Mouse (Mus musculus) liver, embryonic 15.5 days (tissue): ENCODE data around the gene Armc6. TPM values are rescaled to one million over a fixed set of nuclear protein-coding genes. Genes with fewer than 3 reads are reported as not detected.

ENCODE experiments used
- ATAC-seq: fragments of 200-750 bp; cut with Nextera tagmentation; 2 replicates; pipeline ENCODE4 v1.8.0; 2017; ENCODE audit warnings: moderate number of reproducible peaks, mild to moderate bottlenecking, moderate library complexity; ENCODE audit not compliant: insufficient read depth
- H3K27ac ChIP-seq: fragments of 300-500 bp; sonication (generic); replicated peaks from 2 replicates; pipeline ENCODE4 v1.5.1; 2015; ENCODE audit warnings: mild to moderate bottlenecking, inconsistent platforms
- H3K27me3 ChIP-seq: fragments of 300-500 bp; sonication (generic); 2 replicates; pipeline ENCODE4 v1.6.1; 2015; ENCODE audit warnings: mild to moderate bottlenecking, inconsistent platforms
- H3K36me3 ChIP-seq: fragments of 300-500 bp; sonication (generic); replicated peaks from 2 replicates; pipeline ENCODE4 v1.6.1; 2015; ENCODE audit warnings: moderate library complexity, mild to moderate bottlenecking, inconsistent platforms
- H3K4me1 ChIP-seq: fragments of 300-500 bp; sonication (generic); replicated peaks from 2 replicates; pipeline ENCODE4 v1.6.1; 2015; ENCODE audit warnings: inconsistent platforms
- H3K4me2 ChIP-seq: fragments of 300-500 bp; sonication (generic); 2 replicates; pipeline ENCODE4 v1.6.1; 2015; ENCODE audit warnings: moderate library complexity, mild to moderate bottlenecking, inconsistent platforms
- H3K4me3 ChIP-seq: fragments of 300-500 bp; sonication (generic); replicated peaks from 2 replicates; pipeline ENCODE4 v1.5.1; 2015; ENCODE audit warnings: mild to moderate bottlenecking, inconsistent platforms
- H3K9ac ChIP-seq: fragments of 300-500 bp; sonication (generic); 2 replicates; pipeline ENCODE4 v1.6.1; 2015; ENCODE audit warnings: moderate library complexity, mild to moderate bottlenecking, inconsistent platforms
- H3K9me3 ChIP-seq: fragments of 300-500 bp; sonication (generic); replicated peaks from 2 replicates; pipeline ENCODE4 v1.6.1; 2016; ENCODE audit warnings: inconsistent platforms
- WGBS: fragments of 180-500 bp; shearing (Covaris S2); methylation state at CpG from one replicate; pipeline ENCODE4 v1.1.7; 2015; ENCODE audit warnings: mixed read lengths; ENCODE audit not compliant: insufficient replicate concordance; 5-methylcytosine and 5-hydroxymethylcytosine counted together
- polyA plus RNA-seq: library from polyadenylated mRNA; unstranded; fragments of >200 nt; fragmentation: Nextera tagmentation; extraction: Ambion mirVana; gene quantifications from 2 replicates; pipeline ENCODE4 v1.2.1, GENCODE M21; 2015

Armc6 gene
- polyA plus RNA-seq, 1 experiment from 2014 or later, result 12.4 TPM

DNA sequence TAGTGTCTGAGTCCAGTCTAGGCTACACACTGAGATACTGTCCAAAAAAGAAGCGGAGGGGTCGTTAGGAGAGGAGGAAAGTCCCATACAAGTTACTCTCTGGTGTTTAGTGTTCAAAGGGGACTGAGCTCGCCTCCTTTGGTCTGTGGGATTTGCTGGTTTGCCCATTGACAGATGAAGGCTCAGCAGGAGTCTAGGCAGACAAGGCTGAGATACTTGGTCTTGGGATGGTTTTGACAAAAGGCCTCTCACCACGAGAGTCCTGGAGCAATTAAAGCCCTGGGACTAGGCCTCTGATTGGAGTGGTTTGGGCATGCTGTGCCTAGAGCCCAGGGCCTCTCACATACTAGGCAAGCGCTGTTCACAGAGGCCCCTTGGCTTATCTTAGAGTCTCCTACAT is 34.0 kb upstream of the Armc6 start:
- 47% methylated on average over 5 of the region's 5 CpGs for WGBS
- Histone ChIP-seq H3K4me2 (peak overlapping the region; percentile 5; the same call in 1 of the 2 replicates), H3K4me3 (no peak overlapping the region), H3K9me3 (no peaks in the 10 kb centered on the region), H3K36me3 (peaks cover 22% of the 10 kb centered on the region), H3K27ac (peak overlapping the region; percentile 17; the same call in 1 of the 2 replicates), H3K27me3 (no peaks in the 10 kb centered on the region), H3K4me1 (peaks cover 47% of the 10 kb centered on the region), H3K9ac (no peak overlapping the region; the same call in 1 of the 2 replicates)
- ATAC-seq, result no peak

- Histone ChIP-seq H3K4me2 (no peak overlapping the region), H3K27me3 (no peaks in the 10 kb centered on the region), H3K9me3 (no peaks in the 10 kb centered on the region), H3K27ac (peak overlapping the region; percentile 17; the same call in 1 of the 2 replicates), H3K4me1 (peaks cover 41% of the 10 kb centered on the region), H3K36me3 (peaks cover 29% of the 10 kb centered on the region), H3K4me3 (no peak overlapping the region), H3K9ac (no peak overlapping the region)
- ATAC-seq, result peak; percentile 62
- 22% methylated on average over 3 of the region's 3 CpGs for WGBS
Measured at GRCm38 (mm10) chr8:70267674-70268073, 33.4 kb upstream of the Armc6 start.

GRCm38 (mm10) chr8:70259043-70259442 is 24.8 kb upstream of the Armc6 start:
- H3K9ac ChIP-seq, result no peak overlapping the region
- H3K27me3 ChIP-seq, result no peaks in the 10 kb centered on the region
- no peak overlapping the region for H3K4me3 ChIP-seq
- H3K36me3 ChIP-seq, result peaks cover 98% of the 10 kb centered on the region
- peak overlapping the region; percentile 72 for H3K27ac ChIP-seq
- no peak overlapping the region; the same call in 1 of the 2 replicates for H3K4me2 ChIP-seq
- peak; percentile 73 for ATAC-seq
- peaks cover 39% of the 10 kb centered on the region for H3K4me1 ChIP-seq
- 27% methylated on average over 2 of the region's 2 CpGs for WGBS
- no peaks in the 10 kb centered on the region for H3K9me3 ChIP-seq

DNA sequence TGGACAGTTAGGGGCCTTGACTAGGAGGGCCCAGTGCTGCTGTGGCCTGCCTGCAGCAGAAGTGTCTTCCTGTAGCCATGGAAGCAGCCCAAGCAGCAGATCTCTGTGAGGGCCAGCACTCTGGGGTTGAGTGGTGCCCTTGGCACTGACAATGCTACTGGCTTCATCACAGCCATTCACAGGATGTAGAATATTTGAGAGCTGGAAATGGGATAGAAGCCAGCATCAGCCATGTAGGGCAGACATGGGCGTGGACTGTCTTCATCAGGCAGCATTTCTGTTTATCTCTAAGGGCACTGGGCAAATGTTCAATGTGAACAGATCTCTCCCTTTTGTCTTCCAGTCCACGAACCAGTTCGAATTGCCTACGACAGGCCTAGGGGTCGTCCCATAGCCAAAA is 24.3 kb upstream of the Armc6 start:
- peaks cover 98% of the 10 kb centered on the region for H3K36me3 ChIP-seq
- H3K27me3 ChIP-seq, result no peaks in the 10 kb centered on the region
- no peak overlapping the region for H3K9ac ChIP-seq
- no peaks in the 10 kb centered on the region for H3K9me3 ChIP-seq
- H3K27ac ChIP-seq, result peak overlapping the region; percentile 72
- H3K4me3 ChIP-seq, result no peak overlapping the region
- H3K4me2 ChIP-seq, result no peak overlapping the region
- WGBS, result 51% methylated on average over 5 of the region's 5 CpGs
- peak; percentile 55; the same call in 1 of the 2 replicates for ATAC-seq
- peaks cover 39% of the 10 kb centered on the region for H3K4me1 ChIP-seq

DNA sequence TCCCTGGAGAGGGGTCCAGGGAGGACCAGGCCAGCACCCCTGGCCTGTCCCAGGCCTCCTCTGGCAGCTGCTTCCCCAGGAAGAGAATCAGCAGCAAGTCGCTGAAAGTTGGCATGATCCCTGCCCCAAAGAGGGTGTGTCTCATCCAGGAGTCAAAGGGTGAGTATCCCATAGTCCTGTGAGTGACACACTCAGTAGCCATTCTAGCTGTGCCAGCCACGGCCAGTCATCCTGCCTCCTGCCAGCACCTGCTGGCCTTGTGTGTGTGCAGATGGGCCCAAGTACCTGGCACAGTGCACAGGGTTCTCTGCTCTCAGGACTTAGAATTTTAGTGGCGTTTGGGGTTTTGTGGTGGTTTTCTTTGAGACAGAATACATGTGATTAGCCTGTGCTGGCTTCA is 23.2 kb upstream of the Armc6 start:
- no peak overlapping the region for H3K27ac ChIP-seq
- H3K9ac ChIP-seq, result no peak overlapping the region
- peaks cover 39% of the 10 kb centered on the region for H3K4me1 ChIP-seq
- no peaks in the 10 kb centered on the region for H3K9me3 ChIP-seq
- no peak overlapping the region for H3K4me2 ChIP-seq
- peaks cover 98% of the 10 kb centered on the region for H3K36me3 ChIP-seq
- ATAC-seq, result no peak
- WGBS, result 77% methylated on average over 3 of the region's 3 CpGs
- no peaks in the 10 kb centered on the region for H3K27me3 ChIP-seq
- H3K4me3 ChIP-seq, result no peak overlapping the region

GRCm38 (mm10) chr8:70254628-70255027 is 20.4 kb upstream of the Armc6 start:
- ATAC-seq, result no peak
- H3K27me3 ChIP-seq, result no peaks in the 10 kb centered on the region
- H3K36me3 ChIP-seq, result peaks cover 99% of the 10 kb centered on the region
- no peak overlapping the region for H3K27ac ChIP-seq
- peaks cover 15% of the 10 kb centered on the region for H3K4me1 ChIP-seq
- no peak overlapping the region for H3K4me2 ChIP-seq
- no peak overlapping the region for H3K9ac ChIP-seq
- H3K9me3 ChIP-seq, result no peaks in the 10 kb centered on the region
- 65% methylated on average over 1 of the region's 1 CpGs for WGBS
- no peak overlapping the region for H3K4me3 ChIP-seq

GRCm38 (mm10) chr8:70247841-70248240 is 13.6 kb upstream of the Armc6 start:
- Histone ChIP-seq H3K36me3 (peaks cover 91% of the 10 kb centered on the region), H3K9me3 (no peaks in the 10 kb centered on the region), H3K4me3 (no peak overlapping the region), H3K9ac (no peak overlapping the region), H3K27ac (no peak overlapping the region), H3K27me3 (no peaks in the 10 kb centered on the region), H3K4me2 (no peak overlapping the region), H3K4me1 (0 out of 2 replicates have a peak, but pooled peaks cover 5% of the 10 kb centered on the region)
- ATAC-seq, result no peak
- WGBS, result 82% methylated on average over 3 of the region's 3 CpGs

DNA sequence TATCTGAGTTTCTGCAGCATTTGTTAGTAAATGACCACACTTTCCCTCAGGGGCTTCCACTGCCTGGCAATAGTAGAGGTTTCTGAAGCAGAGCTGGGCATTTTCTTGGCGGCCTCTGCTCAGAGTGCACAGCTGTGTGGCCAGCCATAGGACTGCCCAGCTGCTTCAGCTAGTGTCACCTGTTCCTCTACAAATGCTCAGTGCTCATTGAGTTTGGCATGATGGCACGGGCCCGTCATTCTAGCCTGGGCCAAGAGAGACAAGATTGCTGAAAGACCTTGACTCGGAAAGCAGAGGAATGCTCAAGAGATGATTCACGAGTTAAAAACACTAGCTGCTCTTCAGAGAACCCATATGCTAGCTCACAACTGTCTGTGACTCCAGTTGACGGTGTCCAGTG is 12.4 kb upstream of the Armc6 start:
- H3K4me3 ChIP-seq, result no peak overlapping the region
- H3K36me3 ChIP-seq, result peaks cover 91% of the 10 kb centered on the region
- H3K27me3 ChIP-seq, result no peaks in the 10 kb centered on the region
- ATAC-seq, result no peak
- H3K4me2 ChIP-seq, result no peak overlapping the region
- H3K9ac ChIP-seq, result no peak overlapping the region
- H3K4me1 ChIP-seq, result 0 out of 2 replicates have a peak, but pooled peaks cover 5% of the 10 kb centered on the region
- no peaks in the 10 kb centered on the region for H3K9me3 ChIP-seq
- no peak overlapping the region for H3K27ac ChIP-seq
- WGBS, result 78% methylated on average over 6 of the region's 6 CpGs

DNA sequence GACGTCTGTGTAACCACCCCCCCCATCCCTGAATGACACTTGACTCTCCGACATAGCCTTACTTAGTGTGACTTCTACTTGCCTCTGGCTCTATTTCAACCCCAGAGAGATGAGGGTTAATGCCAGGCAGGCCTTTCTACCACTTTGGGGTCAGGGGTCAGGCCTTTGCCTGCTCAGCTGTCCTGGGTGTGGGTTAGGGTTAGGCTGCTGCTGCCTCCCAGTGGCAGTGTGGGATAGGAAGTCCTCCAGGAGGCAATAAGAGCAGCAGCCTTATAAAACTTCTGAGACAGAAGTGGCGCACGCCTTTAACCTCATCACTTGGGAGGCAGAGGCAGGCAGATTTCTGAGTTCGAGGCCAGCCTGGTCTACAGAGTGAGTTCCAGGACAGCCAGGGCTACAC is 6.4 kb upstream of the Armc6 start:
- Histone ChIP-seq H3K36me3 (peaks cover 85% of the 10 kb centered on the region), H3K4me2 (no peak overlapping the region), H3K27me3 (no peaks in the 10 kb centered on the region), H3K4me3 (no peak overlapping the region), H3K9ac (no peak overlapping the region), H3K9me3 (no peaks in the 10 kb centered on the region), H3K4me1 (peaks cover 27% of the 10 kb centered on the region), H3K27ac (no peak overlapping the region)
- 77% methylated on average over 5 of the region's 5 CpGs for WGBS
- ATAC-seq, result no peak

DNA sequence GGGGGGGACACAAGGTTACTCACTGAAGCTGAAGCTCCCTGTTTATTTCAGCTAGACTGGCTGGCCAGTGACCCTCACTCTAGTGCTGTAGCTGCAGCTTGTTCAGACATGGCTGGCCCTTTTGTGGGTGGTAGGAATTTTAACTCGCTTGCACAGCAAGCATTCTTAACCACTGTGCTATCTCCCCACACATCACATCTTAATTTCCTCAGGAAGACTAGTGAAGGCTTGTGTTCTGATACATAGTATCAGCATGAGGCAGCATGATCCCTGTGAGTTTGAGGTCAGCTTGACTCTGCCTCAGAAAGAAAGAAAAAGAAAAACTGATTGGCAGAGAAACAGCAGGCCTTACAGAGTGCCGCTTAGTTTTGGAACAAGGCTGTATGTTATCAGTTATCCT is 3.6 kb upstream of the Armc6 start:
- Histone ChIP-seq H3K4me1 (peaks cover 46% of the 10 kb centered on the region), H3K27ac (no peak overlapping the region), H3K36me3 (peaks cover 63% of the 10 kb centered on the region), H3K9me3 (no peaks in the 10 kb centered on the region), H3K4me2 (no peak overlapping the region), H3K27me3 (no peaks in the 10 kb centered on the region), H3K9ac (no peak overlapping the region), H3K4me3 (no peak overlapping the region)
- WGBS, result 22% methylated on average over 2 of the region's 2 CpGs
- no peak for ATAC-seq

DNA sequence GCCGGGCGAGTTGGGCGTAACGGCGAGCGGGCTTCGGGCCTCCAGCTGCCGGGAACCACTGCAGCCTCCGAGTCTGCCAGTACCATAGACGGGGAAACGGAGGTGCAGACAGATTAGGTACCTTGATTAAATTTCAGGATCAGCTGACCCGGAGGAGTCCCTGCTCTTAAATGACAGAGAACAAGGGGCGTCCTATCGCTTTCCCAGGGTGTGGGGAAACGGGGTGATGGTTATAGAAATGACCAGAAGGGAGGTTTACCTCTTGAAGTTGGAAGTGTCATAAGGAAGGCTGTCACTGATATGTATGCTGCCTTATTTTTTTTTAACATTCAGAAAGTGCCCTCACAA is 489 bp upstream of the Armc6 start:
- H3K4me2 ChIP-seq, result peak overlapping the region; percentile 98
- no peak for ATAC-seq
- H3K4me1 ChIP-seq, result peaks cover 55% of the 10 kb centered on the region
- peak overlapping the region; percentile 67 for H3K4me3 ChIP-seq
- H3K9me3 ChIP-seq, result no peaks in the 10 kb centered on the region
- peaks cover 46% of the 10 kb centered on the region for H3K36me3 ChIP-seq
- under 1% methylated on average over 15 of the region's 15 CpGs for WGBS
- peak overlapping the region; percentile 80 for H3K9ac ChIP-seq
- H3K27ac ChIP-seq, result peak overlapping the region; percentile 93
- no peaks in the 10 kb centered on the region for H3K27me3 ChIP-seq

DNA sequence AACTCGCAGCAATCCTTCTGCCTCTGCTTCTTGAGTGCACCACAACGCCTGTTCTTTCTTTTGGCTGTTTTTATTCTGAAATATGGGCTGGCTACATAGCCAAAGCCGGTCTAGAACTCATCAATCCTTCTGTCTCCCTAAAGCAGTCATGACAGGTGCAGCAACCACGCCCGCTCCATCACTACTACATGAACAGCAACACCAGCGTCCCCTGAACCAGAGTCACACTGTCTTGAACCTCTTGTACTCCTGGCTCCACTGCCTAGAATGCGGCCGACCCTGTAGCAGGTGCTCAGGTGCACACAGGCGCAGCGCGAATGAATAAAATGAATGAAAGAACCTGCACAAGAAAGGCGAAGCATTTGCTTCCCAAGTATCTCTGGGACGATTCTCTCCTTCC is 660 bp downstream of the Armc6 start:
- no peak for ATAC-seq
- WGBS, result 5% methylated on average over 13 of the region's 13 CpGs
- H3K27me3 ChIP-seq, result no peaks in the 10 kb centered on the region
- peak overlapping the region; percentile 93; the same call in 1 of the 2 replicates for H3K27ac ChIP-seq
- peak overlapping the region; percentile 72 for H3K9ac ChIP-seq
- no peaks in the 10 kb centered on the region for H3K9me3 ChIP-seq
- peaks cover 54% of the 10 kb centered on the region for H3K4me1 ChIP-seq
- peaks cover 47% of the 10 kb centered on the region for H3K36me3 ChIP-seq
- peak overlapping the region; percentile 67 for H3K4me3 ChIP-seq
- peak overlapping the region; percentile 98 for H3K4me2 ChIP-seq
